Comparison of ENCODE assay signal across 8 mouse cellular contexts in genomic region chr2:79456575-79457349, GRCm38 (mm10). TPM values are rescaled to one million over a fixed set of nuclear protein-coding genes. Genes with fewer than 3 reads are reported as not detected.
DNase-seq lines count a peak whose midpoint lies in the region; ATAC-seq lines count a peak whose summit lies in the region.

Neurod1 (minus strand) TSS chr2:79456751.
Cerkl (minus strand) TSS chr2:79456785.

- peaks cover 74% of the 10 kb centered on the region for H3K27me3 ChIP-seq in heart, embryonic 10.5 days (ENCODE audit: insufficient read depth, poor library complexity, severe bottlenecking)
- H3K27me3 ChIP-seq in neural tube, embryonic 13.5 days, result peaks cover 73% of the 10 kb centered on the region

- H3K4me1 ChIP-seq in heart, embryonic 10.5 days, result peaks cover 16% of the 10 kb centered on the region
- H3K4me1 ChIP-seq in neural tube, embryonic 13.5 days (replicated peaks), result peaks cover 71% of the 10 kb centered on the region

- peak within 1 kb of the TSS; percentile 70 for H3K9ac ChIP-seq in neural tube, embryonic 13.5 days

- peak; percentile 83 for ATAC-seq in neural tube, embryonic 13.5 days (ENCODE audit: low read depth)
- ATAC-seq in activated CD4-positive, CD25-positive, alpha-beta regulatory T cell, adult 4 months, result no peak

- H3K4me2 ChIP-seq in neural tube, embryonic 13.5 days, result peak within 1 kb of the TSS; percentile 72

- no peaks in the 10 kb centered on the region for H3K36me3 ChIP-seq in heart, embryonic 10.5 days
- no peaks in the 10 kb centered on the region for H3K36me3 ChIP-seq in neural tube, embryonic 13.5 days

- no peak for DNase-seq in heart, embryonic 10.5 days (ENCODE audit: low spot score)
- DNase-seq in heart, adult 11 months, result no peak
- peak; percentile 95 for DNase-seq in cerebellum, adult 8-10 months
- DNase-seq in forelimb bud, embryonic 11.5 days (ENCODE audit: low read depth, low spot score), result peak; percentile 53
- peak; percentile 74 to 78 for DNase-seq in left cerebral cortex, postnatal 36 days (ENCODE audit: low spot score in 2 of 2)
- DNase-seq in urinary bladder, postnatal 25 days (ENCODE audit: low spot score), result no peak

- H3K27ac ChIP-seq in heart, embryonic 10.5 days, result no peak within 1 kb of the TSS
- H3K27ac ChIP-seq in neural tube, embryonic 13.5 days (replicated peaks), result peak within 1 kb of the TSS; percentile 80

- 1% methylated on average over 42 of the region's 42 CpGs for WGBS in heart, embryonic 10.5 days
- WGBS in neural tube, embryonic 13.5 days, result 1% methylated on average over 42 of the region's 42 CpGs

- peak within 1 kb of the TSS; percentile 58 for H3K4me3 ChIP-seq in heart, embryonic 10.5 days
- H3K4me3 ChIP-seq in neural tube, embryonic 13.5 days, result peak within 1 kb of the TSS; percentile 47

- intact Hi-C loops in left cerebral cortex, postnatal 36 days (cut with DNase I), result no loop called here

- H3K9me3 ChIP-seq in heart, embryonic 10.5 days, result no peaks in the 10 kb centered on the region
- no peaks in the 10 kb centered on the region for H3K9me3 ChIP-seq in neural tube, embryonic 13.5 days

RNA-seq across cellular contexts. Expression of gene Neurod1, which starts in this region (rescaled TPM):
- polyA plus RNA-seq in heart, embryonic 10.5 days (2016; fragmentation: Nextera tagmentation; extraction: Ambion mirVana), result 0.25 and 0.57 TPM in 2 replicates
- total RNA-seq in left cerebral cortex, postnatal 36 days (2021), result 10 to 100 TPM; 14.6 to 18.9 TPM
- 29.7 and 36.7 TPM in 2 replicates for polyA plus RNA-seq in neural tube, embryonic 13.5 days (2015; fragmentation: Nextera tagmentation; extraction: Ambion mirVana)
- not detected for polyA plus RNA-seq in activated CD4-positive, CD25-positive, alpha-beta regulatory T cell, adult 4 months (2017; shearing (Covaris generic))

RNA-seq across cellular contexts. Expression of gene Cerkl, which starts in this region (rescaled TPM):
- 0.15 and 1.5 TPM in 2 replicates for polyA plus RNA-seq in heart, embryonic 10.5 days (2016; fragmentation: Nextera tagmentation; extraction: Ambion mirVana)
- 1 to 10 TPM; 3.0 to 6.7 TPM for total RNA-seq in left cerebral cortex, postnatal 36 days (2021)
- 2.0 and 2.3 TPM in 2 replicates for polyA plus RNA-seq in neural tube, embryonic 13.5 days (2015; fragmentation: Nextera tagmentation; extraction: Ambion mirVana)
- 10 to 100 TPM; 28.5 to 40.8 TPM for polyA plus RNA-seq in activated CD4-positive, CD25-positive, alpha-beta regulatory T cell, adult 4 months (2017; shearing (Covaris generic))

Comparison
In these comparisons a context has a peak if more than half of its experiments do, and no peak if none do; other contexts are left out.
1. RNA of gene Neurod1 (polyA plus RNA-seq): 29.7 to 36.7 TPM in neural tube, embryonic 13.5 days; 0.25 to 0.57 TPM in heart, embryonic 10.5 days and not detected in activated CD4-positive, CD25-positive, alpha-beta regulatory T cell, adult 4 months; every median in the first group is over 10 times any median in the second.
2. DNase-seq: peak in cerebellum, adult 8-10 months (single experiment), forelimb bud, embryonic 11.5 days (single experiment) and left cerebral cortex, postnatal 36 days (2 of 2); none in heart, embryonic 10.5 days (single experiment), heart, adult 11 months (single experiment) and urinary bladder, postnatal 25 days (single experiment).